Mouse (Mus musculus): Measurements from ENCODE around the gene Ccdc34. TPM values are rescaled to one million over a fixed set of nuclear protein-coding genes. Genes with fewer than 3 reads are reported as not detected.

The Ccdc34 gene
- total RNA-seq, 1 experiment: 14.5 TPM

GRCm38 (mm10) chr2:110196551-110196950, 178.9 kb downstream of the Ccdc34 start:
- no peak overlapping the region for H3K9ac ChIP-seq (ENCODE audit: insufficient read depth, low read depth, low read length, poor library complexity, severe bottlenecking)
- H3K36me3 ChIP-seq (ENCODE audit: control insufficient read depth, insufficient read depth, low read length, poor library complexity, severe bottlenecking): no peaks in the 10 kb centered on the region
- in situ Hi-C loops (cut with MboI; ENCODE audit: low sequenced_read_pairs in 2 of 2, unreplicated experiment in 2 of 2): no loop called here
- H3K4me3 ChIP-seq (ENCODE audit: insufficient read depth in 1 of 2, low read depth in 1 of 2, low read length in 2 of 2, poor library complexity in 1 of 2, severe bottlenecking in 1 of 2): no peak overlapping the region
- no peak for DNase-seq (ENCODE audit: low read depth, low spot score)
- no peaks in the 10 kb centered on the region for H3K9me3 ChIP-seq (ENCODE audit: control insufficient read depth, insufficient read depth, low read depth, low read length)
- no peak overlapping the region for H3K27ac ChIP-seq (ENCODE audit: insufficient read depth, low read depth, low read length, poor library complexity, severe bottlenecking)
- TF ChIP-seq HCFC1 (IDR thresholded peaks at IDR 0.05; ENCODE audit: borderline replicate concordance, insufficient read depth, low read length) (no peak), ZNF384 (IDR thresholded peaks at IDR 0.05; ENCODE audit: low read depth, low read length) (no peak), MAFK (IDR thresholded peaks at IDR 0.05; ENCODE audit: insufficient read depth, low read depth, low read length) (no peak), CHD2 (IDR thresholded peaks at IDR 0.05; ENCODE audit: low read depth, low read length) (no peak), ZC3H11A (IDR thresholded peaks at IDR 0.05; ENCODE audit: borderline replicate concordance, low read depth, low read length) (no peak)
- H3K4me1 ChIP-seq (ENCODE audit: control insufficient read depth in 2 of 2, insufficient read depth in 2 of 2, low read length in 2 of 2, poor library complexity in 1 of 2): no peaks in the 10 kb centered on the region

- no peak overlapping the region for H3K27ac ChIP-seq (ENCODE audit: insufficient read depth, low read depth, low read length, poor library complexity, severe bottlenecking)
- in situ Hi-C loops (cut with MboI; ENCODE audit: low sequenced_read_pairs in 2 of 2, unreplicated experiment in 2 of 2): loop anchor here in 1 of 2 experiments (10.0 to 25.0 kb wide), 2 partner anchors 295 to 363 kb away; no protein-coding TSS in a partner anchor
- H3K4me3 ChIP-seq (ENCODE audit: insufficient read depth in 1 of 2, low read depth in 1 of 2, low read length in 2 of 2, poor library complexity in 1 of 2, severe bottlenecking in 1 of 2): no peak overlapping the region
- H3K36me3 ChIP-seq (ENCODE audit: control insufficient read depth, insufficient read depth, low read length, poor library complexity, severe bottlenecking): no peaks in the 10 kb centered on the region
- no peak overlapping the region for H3K9ac ChIP-seq (ENCODE audit: insufficient read depth, low read depth, low read length, poor library complexity, severe bottlenecking)
- no peak for DNase-seq (ENCODE audit: low read depth, low spot score)
- H3K9me3 ChIP-seq (ENCODE audit: control insufficient read depth, insufficient read depth, low read depth, low read length): no peaks in the 10 kb centered on the region
- TF ChIP-seq ZNF384 (IDR thresholded peaks at IDR 0.05; ENCODE audit: low read depth, low read length) (no peak), HCFC1 (IDR thresholded peaks at IDR 0.05; ENCODE audit: borderline replicate concordance, insufficient read depth, low read length) (no peak), MAFK (IDR thresholded peaks at IDR 0.05; ENCODE audit: insufficient read depth, low read depth, low read length) (no peak), CHD2 (IDR thresholded peaks at IDR 0.05; ENCODE audit: low read depth, low read length) (no peak), ZC3H11A (IDR thresholded peaks at IDR 0.05; ENCODE audit: borderline replicate concordance, low read depth, low read length) (no peak)
- no peaks in the 10 kb centered on the region for H3K4me1 ChIP-seq (ENCODE audit: control insufficient read depth in 2 of 2, insufficient read depth in 2 of 2, low read length in 2 of 2, poor library complexity in 1 of 2)
Observed at GRCm38 (mm10) chr2:110199648-110200047, 182.0 kb downstream of the Ccdc34 start.

DNA sequence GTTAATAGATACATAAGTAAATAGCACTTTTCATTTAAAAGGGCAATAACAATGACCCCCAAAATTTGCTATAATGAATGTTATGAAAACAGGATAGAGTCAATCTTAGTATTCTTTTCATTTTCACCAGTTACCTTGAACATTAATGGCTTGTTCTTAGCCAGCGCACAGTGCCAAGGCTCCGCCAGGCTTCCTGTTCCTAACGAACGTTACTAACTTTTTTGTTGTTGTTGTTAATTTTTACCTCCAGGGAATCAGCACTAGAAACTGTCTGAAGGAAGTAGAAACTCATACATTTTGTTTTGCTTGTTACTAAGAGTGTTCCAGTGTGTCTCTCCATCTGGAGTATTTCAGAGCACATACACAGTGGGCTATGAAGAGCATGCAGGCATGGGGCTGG, 184.2 kb downstream of the Ccdc34 start:
- H3K9ac ChIP-seq (ENCODE audit: insufficient read depth, low read depth, low read length, poor library complexity, severe bottlenecking): no peak overlapping the region
- H3K27ac ChIP-seq (ENCODE audit: insufficient read depth, low read depth, low read length, poor library complexity, severe bottlenecking): no peak overlapping the region
- no peaks in the 10 kb centered on the region for H3K36me3 ChIP-seq (ENCODE audit: control insufficient read depth, insufficient read depth, low read length, poor library complexity, severe bottlenecking)
- in situ Hi-C loops (cut with MboI; ENCODE audit: low sequenced_read_pairs in 2 of 2, unreplicated experiment in 2 of 2): loop anchor here in 1 of 2 experiments (10.0 to 25.0 kb wide), 2 partner anchors 297 to 361 kb away; no protein-coding TSS in a partner anchor
- DNase-seq (ENCODE audit: low read depth, low spot score): no peak
- TF ChIP-seq CHD2 (IDR thresholded peaks at IDR 0.05; ENCODE audit: low read depth, low read length): no peak
- no peaks in the 10 kb centered on the region for H3K4me1 ChIP-seq (ENCODE audit: control insufficient read depth in 2 of 2, insufficient read depth in 2 of 2, low read length in 2 of 2, poor library complexity in 1 of 2)
- no peak overlapping the region for H3K4me3 ChIP-seq (ENCODE audit: insufficient read depth in 1 of 2, low read depth in 1 of 2, low read length in 2 of 2, poor library complexity in 1 of 2, severe bottlenecking in 1 of 2)
- no peaks in the 10 kb centered on the region for H3K9me3 ChIP-seq (ENCODE audit: control insufficient read depth, insufficient read depth, low read depth, low read length)

- Histone ChIP-seq H3K27ac (ENCODE audit: insufficient read depth, low read depth, low read length, poor library complexity, severe bottlenecking) (no peak overlapping the region), H3K9ac (ENCODE audit: insufficient read depth, low read depth, low read length, poor library complexity, severe bottlenecking) (no peak overlapping the region), H3K36me3 (ENCODE audit: control insufficient read depth, insufficient read depth, low read length, poor library complexity, severe bottlenecking) (no peaks in the 10 kb centered on the region), H3K4me3 (ENCODE audit: insufficient read depth in 1 of 2, low read depth in 1 of 2, low read length in 2 of 2, poor library complexity in 1 of 2, severe bottlenecking in 1 of 2) (no peak overlapping the region), H3K4me1 (ENCODE audit: control insufficient read depth in 2 of 2, insufficient read depth in 2 of 2, low read length in 2 of 2, poor library complexity in 1 of 2) (no peaks in the 10 kb centered on the region), H3K9me3 (ENCODE audit: control insufficient read depth, insufficient read depth, low read depth, low read length) (no peaks in the 10 kb centered on the region)
- DNase-seq (ENCODE audit: low read depth, low spot score): no peak
- TF ChIP-seq MAFK (IDR thresholded peaks at IDR 0.05; ENCODE audit: insufficient read depth, low read depth, low read length) (no peak), ZC3H11A (IDR thresholded peaks at IDR 0.05; ENCODE audit: borderline replicate concordance, low read depth, low read length) (no peak), HCFC1 (IDR thresholded peaks at IDR 0.05; ENCODE audit: borderline replicate concordance, insufficient read depth, low read length) (no peak), CHD2 (IDR thresholded peaks at IDR 0.05; ENCODE audit: low read depth, low read length) (no peak), ZNF384 (IDR thresholded peaks at IDR 0.05; ENCODE audit: low read depth, low read length) (no peak)
- in situ Hi-C loops (cut with MboI; ENCODE audit: low sequenced_read_pairs in 2 of 2, unreplicated experiment in 2 of 2): loop anchor here in 1 of 2 experiments (10.0 to 25.0 kb wide), 2 partner anchors 298 to 359 kb away; no protein-coding TSS in a partner anchor
Observed at GRCm38 (mm10) chr2:110202716-110203497, 185.3 kb downstream of the Ccdc34 start.
